Mouse (Mus musculus) lung, postnatal 36 days (tissue): ENCODE results near the gene Dnm1.
"Not testable (repeated sequence)": the region's sequence is repeated elsewhere in the genome, so short reads cannot be mapped to it uniquely, and the experiment has no call there.

Experiments used
- DNase-seq: peaks from one replicate; pipeline ENCODE4 v3.0.0; 2022; ENCODE audit warnings: mixed read lengths

Dnm1 gene

GRCm38 (mm10) chr2:32353007-32353542 is at the start of gene Dnm1:
TSS of gene Dnm1 (minus strand) at chr2:32353338.
- DNase-seq: peak; percentile 92

GRCm38 (mm10) chr2:32396695-32397094 is 43.6 kb upstream of the Dnm1 start:
- DNase-seq: no peak

- DNase-seq: peak; percentile 97
Observed at GRCm38 (mm10) chr2:32395946-32396621, 42.9 kb upstream of the Dnm1 start.

GRCm38 (mm10) chr2:32395484-32395945 is 42.4 kb upstream of the Dnm1 start, which contains the start of gene Ptges2:
TSS of gene Ptges2 (plus strand) at chr2:32395896.
- peak; percentile 94 for DNase-seq

GRCm38 (mm10) chr2:32394973-32395372 is 41.8 kb upstream of the Dnm1 start:
- peak; percentile 69 for DNase-seq

- DNase-seq: peak; percentile 72
Observed at GRCm38 (mm10) chr2:32392063-32392462, 38.9 kb upstream of the Dnm1 start.

GRCm38 (mm10) chr2:32390871-32391270 is 37.7 kb upstream of the Dnm1 start:
- DNase-seq: peak; percentile 65

GRCm38 (mm10) chr2:32389157-32389556 is 36.0 kb upstream of the Dnm1 start:
- DNase-seq: no peak

GRCm38 (mm10) chr2:32387706-32388490 is 34.8 kb upstream of the Dnm1 start, which contains the start of gene Lcn2:
TSS of gene Lcn2 (minus strand) at chr2:32388252.
- peak; percentile 60 for DNase-seq

- no peak for DNase-seq
Observed at GRCm38 (mm10) chr2:32382689-32383088, 29.6 kb upstream of the Dnm1 start.

GRCm38 (mm10) chr2:32381775-32382223 is 28.7 kb upstream of the Dnm1 start, which contains the start of gene 1110008P14Rik:
TSS of gene 1110008P14Rik (minus strand) at chr2:32381938.
- DNase-seq: peak; percentile 97

GRCm38 (mm10) chr2:32381141-32381774 is 28.1 kb upstream of the Dnm1 start:
- DNase-seq: peak; percentile 21

- DNase-seq: no peak
Observed at GRCm38 (mm10) chr2:32380001-32380500, 26.9 kb upstream of the Dnm1 start.

- no peak for DNase-seq
Observed at GRCm38 (mm10) chr2:32376963-32377362, 23.8 kb upstream of the Dnm1 start.

GRCm38 (mm10) chr2:32375317-32375940 is 22.3 kb upstream of the Dnm1 start:
- no peak for DNase-seq

- DNase-seq: no peak
Observed at GRCm38 (mm10) chr2:32374191-32374590, 21.1 kb upstream of the Dnm1 start.

GRCm38 (mm10) chr2:32367315-32367714 is 14.2 kb upstream of the Dnm1 start:
- no peak for DNase-seq

GRCm38 (mm10) chr2:32364121-32364520 is 11.0 kb upstream of the Dnm1 start:
- DNase-seq: no peak

GRCm38 (mm10) chr2:32363376-32364106 is 10.4 kb upstream of the Dnm1 start:
- DNase-seq: peak; percentile 79

GRCm38 (mm10) chr2:32362817-32363340 is 9.7 kb upstream of the Dnm1 start:
- DNase-seq: peak; percentile 93

GRCm38 (mm10) chr2:32362274-32362673 is 9.1 kb upstream of the Dnm1 start:
- DNase-seq: not testable (repeated sequence)
